Mouse (Mus musculus) G1E-ER4 (cell line): Measurements from ENCODE around the gene Gng4. TPM values are rescaled to one million over a fixed set of nuclear protein-coding genes. Genes with fewer than 3 reads are reported as not detected.

ENCODE experiments used
- GATA1 ChIP-seq: IDR thresholded peaks from one replicate; pipeline ENCODE4 v1.8.0; 2012; ENCODE audit warnings: low read length, inconsistent platforms
- polyA plus RNA-seq: library from polyadenylated mRNA; stranded (reverse); fragments of >175 nt; gene quantifications from 2 replicates; pipeline ENCODE4 v1.2.3, GENCODE M21; 2012

Gng4 gene
- polyA plus RNA-seq, 1 experiment, result not detected

DNA sequence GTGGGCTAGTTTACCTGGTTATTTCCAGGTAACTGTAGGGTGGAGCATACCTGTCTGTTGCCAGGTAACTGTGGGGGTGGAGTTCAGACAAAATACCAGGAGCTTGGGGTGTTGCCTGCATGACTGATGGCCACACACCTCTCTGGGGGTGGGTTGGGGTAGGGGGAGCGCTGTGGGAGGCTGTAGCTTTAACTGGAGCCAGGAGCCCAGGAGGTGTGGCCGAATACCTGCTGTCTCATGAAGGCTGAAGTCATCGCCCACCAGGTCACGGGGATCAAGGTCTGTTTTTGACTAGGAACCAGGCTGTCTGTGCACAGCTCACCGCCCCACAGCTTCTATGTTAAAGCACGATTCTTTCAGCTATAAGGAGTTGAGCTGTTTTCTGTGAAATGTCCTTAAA, 79.1 kb downstream of the Gng4 start:
- TF ChIP-seq GATA1, result no peak

DNA sequence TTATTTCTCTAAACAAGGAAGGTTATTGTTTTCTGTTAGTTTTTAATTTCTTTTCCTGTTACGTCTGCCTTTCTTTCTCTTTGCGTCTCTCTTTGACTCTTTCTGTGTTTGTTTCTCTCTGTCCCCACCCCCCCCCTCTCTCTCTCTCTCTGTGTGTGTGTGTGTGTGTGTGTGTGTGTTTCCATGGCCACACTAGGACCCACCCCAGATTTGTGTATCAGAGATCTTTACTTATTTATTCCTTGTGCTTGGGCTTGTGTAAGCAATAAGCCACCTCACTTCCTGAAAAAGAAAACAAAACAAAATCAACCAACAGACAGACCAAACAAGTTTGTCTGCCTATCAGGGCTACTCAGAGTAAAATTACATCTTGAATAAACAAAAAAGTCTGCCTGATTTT, 82.5 kb downstream of the Gng4 start:
- no peak for TF ChIP-seq GATA1

DNA sequence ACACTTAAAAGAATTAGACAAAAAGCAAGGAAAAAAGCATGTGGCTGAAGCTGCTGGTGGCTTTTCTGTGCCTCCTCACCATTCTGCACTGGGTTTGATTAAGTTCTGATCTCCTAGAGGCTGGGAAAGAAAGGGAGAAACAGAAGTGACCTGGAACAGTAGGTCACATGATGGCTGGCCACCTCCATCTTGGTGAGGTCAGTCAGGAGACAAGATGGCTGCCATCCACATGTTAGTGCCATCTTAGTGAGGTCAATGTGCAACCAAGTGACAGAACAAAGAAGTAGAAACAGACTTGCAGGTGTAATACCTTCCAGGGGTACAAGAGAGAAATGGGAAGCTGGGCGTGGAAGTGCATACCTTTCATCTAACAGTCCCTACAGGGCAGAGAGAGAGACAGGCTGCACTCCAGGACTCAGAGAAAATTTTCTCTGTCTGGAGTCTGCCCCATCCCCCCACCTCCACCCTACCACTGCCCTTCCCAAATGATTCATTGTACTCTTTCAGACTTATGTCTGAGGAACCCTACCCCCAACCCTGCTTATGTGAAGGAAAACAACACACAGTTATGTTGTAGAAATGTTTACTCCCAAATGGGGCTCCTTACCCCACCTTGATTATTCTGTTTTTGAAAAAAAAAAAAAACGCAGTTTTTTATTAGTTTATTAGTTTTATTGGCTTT, 83.4 kb downstream of the Gng4 start:
- no peak for TF ChIP-seq GATA1

DNA sequence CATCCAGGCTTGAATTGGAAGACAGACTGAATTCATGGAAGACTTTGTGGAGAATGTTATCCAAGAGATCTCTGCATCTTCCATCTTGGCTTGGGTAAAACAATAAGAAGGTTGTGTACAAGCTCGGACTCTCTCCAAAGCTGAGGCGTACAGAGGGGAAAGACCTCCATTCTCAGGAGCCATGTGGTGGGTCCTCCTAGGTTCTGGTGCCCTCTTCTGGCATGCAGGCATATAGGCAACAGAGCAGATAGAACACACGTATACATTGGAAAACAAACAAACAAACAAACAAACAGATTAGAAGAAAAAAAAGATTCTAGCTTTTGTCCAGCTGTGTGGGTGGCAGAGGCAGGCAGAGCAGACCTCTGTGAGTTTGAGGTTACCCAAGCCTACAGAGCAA, 84.1 kb downstream of the Gng4 start:
- no peak for TF ChIP-seq GATA1

Other genes starting within 250 kb of the Gng4 start
- 0.36 and 0.46 TPM in 2 replicates for gene Lyst, start 193.7 kb upstream of the Gng4 start, polyA plus RNA-seq
- 93.6 and 123 TPM in 2 replicates for gene B3galnt2, start 170.4 kb downstream of the Gng4 start, polyA plus RNA-seq